Mouse (Mus musculus) CH12.LX (cell line): Measurements from ENCODE around the gene Rasa3.

Experiments
- BHLHE40 ChIP-seq: IDR thresholded peaks from 2 replicates; pipeline ENCODE4 v1.6.1; 2011; ENCODE audit warnings: mild to moderate bottlenecking, low read depth, low read length, improper control_type of control experiment
- CTCF ChIP-seq, 2 experiments: IDR thresholded peaks in 1 of 2; conservative IDR thresholded peaks in 1 of 2; 2 replicates each; pipeline ENCODE4 v1.5.1; 2011 to 2012; ENCODE audit warnings: low read depth in 2 of 2, low read length in 2 of 2, improper control_type of control experiment in 1 of 2, inconsistent platforms in 1 of 2, mild to moderate bottlenecking in 1 of 2, moderate library complexity in 1 of 2
- EP300 ChIP-seq: IDR thresholded peaks from 2 replicates; pipeline ENCODE4 v1.6.1; 2011; ENCODE audit warnings: low read length, improper control_type of control experiment
- POLR2A ChIP-seq: IDR thresholded peaks from 2 replicates; pipeline ENCODE4 v1.6.1; 2011; ENCODE audit warnings: low read depth, mild to moderate bottlenecking, improper control_type of control experiment, low read length
- POLR2AphosphoS2 ChIP-seq: IDR thresholded peaks from 2 replicates; pipeline ENCODE4 v1.6.1; 2011; ENCODE audit warnings: low read depth, low read length, improper control_type of control experiment
- USF1 ChIP-seq: IDR thresholded peaks from 2 replicates; pipeline ENCODE4 v1.6.1; 2014; ENCODE audit warnings: low read depth, mild to moderate bottlenecking, inconsistent platforms, low read length, improper control_type of control experiment

GRCm38 (mm10) chr8:13641206-13641605 lies 36.2 kb downstream of the Rasa3 start:
- TF ChIP-seq POLR2AphosphoS2 (no peak), USF1 (no peak), POLR2A (no peak), CTCF (conservative IDR thresholded peaks at IDR 0.05 in 1 of 2, IDR thresholded peaks at IDR 0.05 in 1 of 2; ENCODE audit: low read depth in 2 of 2, low read length in 2 of 2) (no peak), BHLHE40 (no peak), EP300 (no peak)
